12 mouse cellular contexts compared by ENCODE assay signal in genomic region chr4:123000617-123001342, GRCm38 (mm10). TPM values are rescaled to one million over a fixed set of nuclear protein-coding genes. Genes with fewer than 3 reads are reported as not detected.
DNase-seq lines count a peak whose midpoint lies in the region; ATAC-seq and TF ChIP-seq lines count a peak whose summit lies in the region.
"Had no signal": no experiment of that assay in that cellular context is flagged by ENCODE, and none has a peak within 500 bp of the region (broad histone marks: within the 10 kb centered on the region; RNA-seq: fewer than 3 reads in every experiment).

No protein-coding gene starts in this region.

- WGBS in forebrain, embryonic 13.5 days, result 34% methylated on average over 17 of the region's 17 CpGs
- WGBS in limb, embryonic 15.5 days, result 67% methylated on average over 17 of the region's 17 CpGs
- WGBS in neural tube, embryonic 15.5 days, result 21% methylated on average over 17 of the region's 17 CpGs

- H3K9me3 ChIP-seq in forebrain, embryonic 13.5 days (replicated peaks), result no peaks in the 10 kb centered on the region
- no peaks in the 10 kb centered on the region for H3K9me3 ChIP-seq in limb, embryonic 15.5 days
- H3K9me3 ChIP-seq in neural tube, embryonic 15.5 days (replicated peaks), result no peaks in the 10 kb centered on the region

- no peak for DNase-seq in gastrocnemius, adult 2 months
- DNase-seq in gastrocnemius, postnatal 14 days, result no peak
- no peak for DNase-seq in heart, postnatal 36 days
- DNase-seq: B cell, adult 2 months; heart, adult 18-20 months; liver; lung, postnatal 36 days had no signal

- H3K27me3 ChIP-seq in forebrain, embryonic 13.5 days, result no peaks in the 10 kb centered on the region
- H3K27me3 ChIP-seq in limb, embryonic 15.5 days, result no peaks in the 10 kb centered on the region; the same call in 1 of the 2 replicates
- H3K27me3 ChIP-seq in neural tube, embryonic 15.5 days (replicated peaks), result no peaks in the 10 kb centered on the region

- H3K4me1 ChIP-seq in forebrain, embryonic 13.5 days, result peaks cover 71% of the 10 kb centered on the region
- H3K4me1 ChIP-seq in limb, embryonic 15.5 days, result peaks cover 35% of the 10 kb centered on the region
- H3K4me1 ChIP-seq in neural tube, embryonic 15.5 days, result peaks cover 51% of the 10 kb centered on the region

- peaks cover 36% of the 10 kb centered on the region for H3K36me3 ChIP-seq in forebrain, embryonic 13.5 days (ENCODE audit: poor library complexity, severe bottlenecking)
- peaks cover 5% of the 10 kb centered on the region; the same call in 1 of the 2 replicates for H3K36me3 ChIP-seq in limb, embryonic 15.5 days
- peaks cover 19% of the 10 kb centered on the region for H3K36me3 ChIP-seq in neural tube, embryonic 15.5 days

- H3K27ac ChIP-seq in gastrocnemius, adult 2 months, result no peak overlapping the region
- H3K27ac ChIP-seq in forebrain, embryonic 13.5 days, result peak overlapping the region; percentile 93
- H3K27ac ChIP-seq in limb, embryonic 15.5 days, result no peak overlapping the region
- no peak overlapping the region for H3K27ac ChIP-seq in neural tube, embryonic 15.5 days (replicated peaks)

- intact Hi-C loops in gastrocnemius, adult 2 months (cut with DNase I), result no loop called here
- intact Hi-C loops in gastrocnemius, postnatal 14 days (cut with DNase I; ENCODE audit: low total_unique reads), result no loop called here
- intact Hi-C loops in heart, postnatal 36 days (cut with DNase I), result no loop called here

- peak overlapping the region; percentile 67 for H3K9ac ChIP-seq in forebrain, embryonic 13.5 days
- no peak overlapping the region for H3K9ac ChIP-seq in limb, embryonic 15.5 days
- no peak overlapping the region; the same call in 1 of the 2 replicates for H3K9ac ChIP-seq in neural tube, embryonic 15.5 days (replicated peaks)

- H3K4me3 ChIP-seq in gastrocnemius, adult 2 months, result peak overlapping the region; percentile 21
- no peak overlapping the region for H3K4me3 ChIP-seq in forebrain, embryonic 13.5 days
- H3K4me3 ChIP-seq in limb, embryonic 15.5 days, result no peak overlapping the region
- 0 out of 2 replicates have a peak overlapping the region, but pooled peaks have one; percentile 69 for H3K4me3 ChIP-seq in neural tube, embryonic 15.5 days (replicated peaks)

- ATAC-seq in forebrain, embryonic 13.5 days, result no peak
- peak; percentile 45; the same call in 1 of the 2 replicates for ATAC-seq in limb, embryonic 15.5 days (ENCODE audit: insufficient number of reproducible peaks, low FRiP score, low TSS enrichment, low read depth)
- no peak for ATAC-seq in neural tube, embryonic 15.5 days (ENCODE audit: low FRiP score)
- ATAC-seq in erythroid progenitor cell, adult 5-6 weeks (replicated peaks; ENCODE audit: low FRiP score, poor library complexity, severe bottlenecking), result no peak
- no peak for ATAC-seq in inflammation-experienced regulatory T-cells, adult 6 months

- H3K4me2 ChIP-seq in forebrain, embryonic 13.5 days, result peak overlapping the region; percentile 84
- H3K4me2 ChIP-seq in limb, embryonic 15.5 days, result no peak overlapping the region
- H3K4me2 ChIP-seq in neural tube, embryonic 15.5 days, result peak overlapping the region; percentile 87

- TF ChIP-seq CTCF in gastrocnemius, adult 2 months (IDR thresholded peaks at IDR 0.05), result no peak

RNA-seq across cellular contexts. Expression of gene Mycl, which starts 5.3 kb away (rescaled TPM):
- under 1 TPM; 0.13 to 0.42 TPM for total RNA-seq in gastrocnemius, adult 2 months (2021)
- total RNA-seq in gastrocnemius, postnatal 14 days (2021), result 1 to 10 TPM; 2.2 to 2.3 TPM
- polyA plus RNA-seq in forebrain, embryonic 13.5 days (2015; fragmentation: Nextera tagmentation; extraction: Ambion mirVana), result 59.3 and 63.3 TPM in 2 replicates
- polyA plus RNA-seq in limb, embryonic 15.5 days (2015; fragmentation: Nextera tagmentation; extraction: Ambion mirVana), result 25.2 and 29.5 TPM in 2 replicates
- 38.2 and 52.3 TPM in 2 replicates for polyA plus RNA-seq in neural tube, embryonic 15.5 days (2015; fragmentation: Nextera tagmentation; extraction: Ambion mirVana)
- total RNA-seq in erythroid progenitor cell, adult 5-6 weeks (2015; ENCODE audit: low replicate concordance), result not detected in 2 replicates
- total RNA-seq in erythroid progenitor cell, adult 5-6 weeks (2017; ENCODE audit: low replicate concordance), result not detected in 2 replicates
- not detected for polyA plus RNA-seq in inflammation-experienced regulatory T-cells, adult 6 months (2017; shearing (Covaris generic))
- total RNA-seq in heart, postnatal 36 days (2021), result under 1 TPM; 0.14 to 0.31 TPM

RNA-seq across cellular contexts. Expression of gene Trit1, which starts 15.6 kb away (rescaled TPM):
- total RNA-seq in gastrocnemius, adult 2 months (2021), result 1 to 10 TPM; 6.0 to 7.2 TPM
- 10 to 100 TPM in 1 of 2 experiments, 1 to 10 TPM in 1; 8.3 to 12.2 TPM for total RNA-seq in gastrocnemius, postnatal 14 days (2021)
- polyA plus RNA-seq in forebrain, embryonic 13.5 days (2015; fragmentation: Nextera tagmentation; extraction: Ambion mirVana), result 26.0 and 31.9 TPM in 2 replicates
- 20.9 and 21.3 TPM in 2 replicates for polyA plus RNA-seq in limb, embryonic 15.5 days (2015; fragmentation: Nextera tagmentation; extraction: Ambion mirVana)
- 21.0 and 21.9 TPM in 2 replicates for polyA plus RNA-seq in neural tube, embryonic 15.5 days (2015; fragmentation: Nextera tagmentation; extraction: Ambion mirVana)
- total RNA-seq in erythroid progenitor cell, adult 5-6 weeks (2015; ENCODE audit: low replicate concordance), result 1.3 and 3.6 TPM in 2 replicates
- 6.0 and 9.9 TPM in 2 replicates for total RNA-seq in erythroid progenitor cell, adult 5-6 weeks (2017; ENCODE audit: low replicate concordance)
- 10 to 100 TPM; 10.7 to 20.6 (median 19.9) TPM for polyA plus RNA-seq in inflammation-experienced regulatory T-cells, adult 6 months (2017; shearing (Covaris generic))
- total RNA-seq in heart, postnatal 36 days (2021), result 1 to 10 TPM; 6.0 to 7.3 TPM

RNA-seq across cellular contexts. Expression of gene Mfsd2a, which starts 39.8 kb away (rescaled TPM):
- total RNA-seq in gastrocnemius, adult 2 months (2021), result under 1 TPM in 1 of 2 experiments, not detected in 1; 0.10 TPM
- under 1 TPM; 0.24 to 0.68 TPM for total RNA-seq in gastrocnemius, postnatal 14 days (2021)
- 26.7 and 28.2 TPM in 2 replicates for polyA plus RNA-seq in forebrain, embryonic 13.5 days (2015; fragmentation: Nextera tagmentation; extraction: Ambion mirVana)
- 16.0 and 18.3 TPM in 2 replicates for polyA plus RNA-seq in limb, embryonic 15.5 days (2015; fragmentation: Nextera tagmentation; extraction: Ambion mirVana)
- 23.3 and 29.3 TPM in 2 replicates for polyA plus RNA-seq in neural tube, embryonic 15.5 days (2015; fragmentation: Nextera tagmentation; extraction: Ambion mirVana)
- not detected in 2 replicates for total RNA-seq in erythroid progenitor cell, adult 5-6 weeks (2015; ENCODE audit: low replicate concordance)
- total RNA-seq in erythroid progenitor cell, adult 5-6 weeks (2017; ENCODE audit: low replicate concordance), result not detected in 2 replicates
- polyA plus RNA-seq in inflammation-experienced regulatory T-cells, adult 6 months (2017; shearing (Covaris generic)), result 1 to 10 TPM in 2 of 3 experiments, under 1 TPM in 1; 0.68 to 1.5 (median 1.3) TPM
- total RNA-seq in heart, postnatal 36 days (2021), result under 1 TPM in 1 of 2 experiments, not detected in 1; 0.42 TPM

Comparison
In these comparisons a context has a peak if more than half of its experiments do, and no peak if none do; other contexts are left out.
1. H3K4me3 ChIP-seq: peak in gastrocnemius, adult 2 months (single experiment) and neural tube, embryonic 15.5 days (single experiment); none in forebrain, embryonic 13.5 days (single experiment) and limb, embryonic 15.5 days (single experiment).